Mouse (Mus musculus): ENCODE data around the gene 4930451I11Rik. TPM values are rescaled to one million over a fixed set of nuclear protein-coding genes. Genes with fewer than 3 reads are reported as not detected.

Gene 4930451I11Rik
- polyA plus RNA-seq, 1 experiment from 2014 or later = not detected

DNA sequence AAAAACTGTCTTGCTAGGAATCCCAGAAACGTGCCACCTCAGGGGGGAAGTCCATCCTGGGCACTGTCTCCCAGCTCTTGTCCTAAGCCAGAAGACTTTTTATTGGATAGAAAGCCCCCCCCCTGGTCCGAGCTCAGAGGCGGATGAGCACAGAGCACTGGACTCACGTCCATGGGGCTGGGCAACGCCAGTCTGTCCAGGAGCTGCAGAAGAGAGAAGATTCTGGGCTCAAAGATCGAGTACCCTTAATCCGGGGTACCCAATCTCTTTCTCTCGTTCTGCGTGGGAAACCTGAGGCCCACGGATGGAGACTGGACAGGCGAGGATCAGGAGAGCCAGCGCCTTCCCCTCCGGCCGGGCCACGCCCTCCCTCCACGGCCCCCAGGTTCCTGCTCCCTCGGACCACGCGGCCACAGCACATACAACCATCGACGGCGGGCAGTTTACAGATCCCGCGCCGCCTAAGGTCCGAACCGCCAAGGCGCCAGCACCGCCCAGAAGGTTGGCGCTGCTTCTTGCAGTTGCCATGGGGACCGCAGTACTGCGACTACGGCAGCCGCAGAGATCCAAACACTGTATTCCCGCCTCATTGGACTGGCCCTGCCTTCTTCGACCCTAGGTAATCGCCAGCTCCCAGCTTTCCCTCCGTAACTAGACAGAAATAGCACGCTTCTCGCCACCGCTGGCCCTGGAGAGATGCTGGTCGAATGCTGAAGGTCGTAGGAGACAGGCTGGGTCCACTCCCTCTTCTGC, 22.6 kb downstream of the 4930451I11Rik start:
- ATAC-seq (ENCODE audit: low read depth) = peak; percentile 94
- WGBS (ENCODE audit: insufficient replicate concordance) = under 1% methylated on average over 43 of the region's 43 CpGs
- H3K4me3 ChIP-seq (ENCODE audit: low read depth, low read length) = peak overlapping the region; percentile 69
- H3K27me3 ChIP-seq (ENCODE audit: control insufficient read depth, insufficient read depth, low read depth, low read length) = no peaks in the 10 kb centered on the region
- H3K36me3 ChIP-seq (ENCODE audit: control insufficient read depth, insufficient read depth) = no peaks in the 10 kb centered on the region
- peak overlapping the region; percentile 55; the same call in 1 of the 2 replicates for H3K27ac ChIP-seq (ENCODE audit: low read length)
- H3K9me3 ChIP-seq (replicated peaks; ENCODE audit: control insufficient read depth, low read length) = no peaks in the 10 kb centered on the region
- H3K4me1 ChIP-seq (ENCODE audit: control insufficient read depth, low read depth, low read length) = peaks cover 24% of the 10 kb centered on the region
- peak overlapping the region; percentile 94 for H3K4me2 ChIP-seq (ENCODE audit: low read depth, low read length)
- H3K9ac ChIP-seq (ENCODE audit: low read depth, low read length) = peak overlapping the region; percentile 74

DNA sequence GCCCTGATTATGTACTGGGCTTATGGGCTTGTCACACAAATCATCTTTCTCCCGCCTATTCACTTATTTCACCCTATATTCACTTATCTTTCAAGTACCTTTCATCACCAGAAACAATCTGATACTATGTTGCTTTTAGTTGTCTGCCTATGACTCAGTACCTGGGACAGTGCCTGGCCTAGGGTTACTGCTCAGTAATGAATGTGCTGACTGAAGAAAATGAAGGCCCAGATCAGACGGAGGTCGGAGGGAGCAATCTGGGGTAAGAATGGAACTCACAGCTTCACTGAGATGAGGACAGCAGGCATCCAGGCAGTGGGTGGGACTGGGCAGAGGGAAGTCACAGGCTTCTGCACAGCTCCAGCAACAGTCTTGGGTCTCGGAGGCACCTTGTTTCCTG, 24.0 kb downstream of the 4930451I11Rik start:
- H3K9me3 ChIP-seq (replicated peaks; ENCODE audit: control insufficient read depth, low read length) = no peaks in the 10 kb centered on the region
- no peak overlapping the region for H3K4me2 ChIP-seq (ENCODE audit: low read depth, low read length)
- H3K4me1 ChIP-seq (ENCODE audit: control insufficient read depth, low read depth, low read length) = peaks cover 24% of the 10 kb centered on the region
- H3K27me3 ChIP-seq (ENCODE audit: control insufficient read depth, insufficient read depth, low read depth, low read length) = no peaks in the 10 kb centered on the region
- no peak overlapping the region for H3K27ac ChIP-seq (ENCODE audit: low read length)
- WGBS (ENCODE audit: insufficient replicate concordance) = 72% methylated on average over 4 of the region's 4 CpGs
- no peak overlapping the region for H3K9ac ChIP-seq (ENCODE audit: low read depth, low read length)
- no peaks in the 10 kb centered on the region for H3K36me3 ChIP-seq (ENCODE audit: control insufficient read depth, insufficient read depth)
- H3K4me3 ChIP-seq (ENCODE audit: low read depth, low read length) = no peak overlapping the region
- no peak for ATAC-seq (ENCODE audit: low read depth)

- ATAC-seq (ENCODE audit: low read depth) = peak; percentile 49
- WGBS (ENCODE audit: insufficient replicate concordance) = 60% methylated on average over 6 of the region's 6 CpGs
- Histone ChIP-seq H3K36me3 (ENCODE audit: control insufficient read depth, insufficient read depth) (no peaks in the 10 kb centered on the region), H3K27me3 (ENCODE audit: control insufficient read depth, insufficient read depth, low read depth, low read length) (no peaks in the 10 kb centered on the region), H3K9ac (ENCODE audit: low read depth, low read length) (no peak overlapping the region), H3K4me3 (ENCODE audit: low read depth, low read length) (no peak overlapping the region), H3K4me1 (ENCODE audit: control insufficient read depth, low read depth, low read length) (peaks cover 24% of the 10 kb centered on the region), H3K4me2 (ENCODE audit: low read depth, low read length) (no peak overlapping the region), H3K9me3 (replicated peaks; ENCODE audit: control insufficient read depth, low read length) (no peaks in the 10 kb centered on the region), H3K27ac (ENCODE audit: low read length) (no peak overlapping the region)
Observed at GRCm38 (mm10) chr7:126806956-126807355, 24.5 kb downstream of the 4930451I11Rik start.

DNA sequence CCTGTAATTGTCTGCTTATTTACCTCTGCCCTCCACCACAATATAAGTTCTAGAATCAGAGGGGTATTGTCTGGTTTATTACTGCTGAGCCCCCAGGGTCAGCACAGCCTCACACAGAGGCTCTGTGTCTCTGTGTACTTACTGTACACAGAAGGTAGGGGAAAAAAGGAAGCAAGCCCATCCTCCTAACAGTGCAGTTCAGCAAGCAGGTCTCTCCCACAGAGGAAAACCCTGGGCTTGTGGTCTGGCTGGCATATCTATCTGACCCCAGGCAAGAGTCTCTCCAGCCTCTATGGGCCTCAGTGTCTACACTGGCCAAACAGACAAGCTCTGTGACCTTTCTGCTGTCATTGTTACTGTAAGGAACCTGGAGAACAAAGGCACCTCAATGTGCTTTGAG, 27.7 kb downstream of the 4930451I11Rik start:
- H3K27ac ChIP-seq (ENCODE audit: low read length) = no peak overlapping the region
- no peak overlapping the region for H3K4me3 ChIP-seq (ENCODE audit: low read depth, low read length)
- no peak for ATAC-seq (ENCODE audit: low read depth)
- H3K4me1 ChIP-seq (ENCODE audit: control insufficient read depth, low read depth, low read length) = peaks cover 25% of the 10 kb centered on the region
- no peaks in the 10 kb centered on the region for H3K9me3 ChIP-seq (replicated peaks; ENCODE audit: control insufficient read depth, low read length)
- H3K9ac ChIP-seq (ENCODE audit: low read depth, low read length) = no peak overlapping the region
- no peaks in the 10 kb centered on the region for H3K36me3 ChIP-seq (ENCODE audit: control insufficient read depth, insufficient read depth)
- H3K27me3 ChIP-seq (ENCODE audit: control insufficient read depth, insufficient read depth, low read depth, low read length) = no peaks in the 10 kb centered on the region
- H3K4me2 ChIP-seq (ENCODE audit: low read depth, low read length) = no peak overlapping the region

- peaks cover 25% of the 10 kb centered on the region for H3K4me1 ChIP-seq (ENCODE audit: control insufficient read depth, low read depth, low read length)
- ATAC-seq (ENCODE audit: low read depth) = no peak
Observed at GRCm38 (mm10) chr7:126803181-126803580, 28.3 kb downstream of the 4930451I11Rik start.

DNA sequence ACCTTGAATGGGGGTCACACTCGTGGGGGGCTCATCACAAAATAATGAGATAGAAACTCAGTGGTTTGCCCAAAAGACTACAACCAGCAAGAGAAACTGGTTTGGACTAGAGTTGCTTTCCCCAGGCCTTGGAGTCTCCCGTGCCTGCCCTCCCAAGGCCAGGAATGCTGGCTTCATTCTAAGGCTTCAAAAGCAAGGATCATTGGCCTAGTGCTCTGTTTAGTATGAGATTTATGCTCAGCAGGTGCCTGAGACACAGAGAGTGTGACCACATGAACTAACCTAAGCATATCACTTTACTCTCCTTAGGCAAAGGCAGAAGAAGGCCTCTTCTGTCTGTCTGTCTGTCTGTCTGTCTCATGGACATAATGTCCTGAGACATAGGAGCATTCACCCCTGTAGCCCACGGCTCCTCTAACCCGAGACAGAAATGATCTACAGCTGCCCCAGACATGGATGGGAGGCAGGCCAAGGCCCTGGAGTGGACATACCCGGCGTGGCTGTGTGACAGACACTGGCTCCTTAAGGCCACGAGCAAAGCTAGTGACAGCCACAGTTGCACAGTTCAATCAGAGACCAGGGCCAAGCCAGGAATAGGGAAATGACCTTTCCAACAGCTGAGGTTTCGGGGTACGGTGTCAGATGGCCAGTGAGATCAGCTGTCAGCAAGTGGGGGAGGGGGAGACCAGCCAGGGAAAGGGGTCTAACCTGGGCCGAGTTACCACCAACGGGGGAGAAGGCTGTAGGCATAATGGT, 29.1 kb downstream of the 4930451I11Rik start:
- WGBS (ENCODE audit: insufficient replicate concordance) = 63% methylated on average over 11 of the region's 11 CpGs
- no peak for ATAC-seq (ENCODE audit: low read depth)

More at GRCm38 (mm10) chr7:126803181-126803580, 28.3 kb downstream of the 4930451I11Rik start:
- no peaks in the 10 kb centered on the region for H3K27me3 ChIP-seq (ENCODE audit: control insufficient read depth, insufficient read depth, low read depth, low read length)
- H3K27ac ChIP-seq (ENCODE audit: low read length) = no peak overlapping the region
- H3K4me2 ChIP-seq (ENCODE audit: low read depth, low read length) = no peak overlapping the region
- no peak overlapping the region for H3K4me3 ChIP-seq (ENCODE audit: low read depth, low read length)
- H3K36me3 ChIP-seq (ENCODE audit: control insufficient read depth, insufficient read depth) = no peaks in the 10 kb centered on the region
- H3K9ac ChIP-seq (ENCODE audit: low read depth, low read length) = no peak overlapping the region
- no peaks in the 10 kb centered on the region for H3K9me3 ChIP-seq (replicated peaks; ENCODE audit: control insufficient read depth, low read length)
- 42% methylated on average over 6 of the region's 6 CpGs for WGBS (ENCODE audit: insufficient replicate concordance)

GRCm38 (mm10) chr7:126801057-126801422, 30.4 kb downstream of the 4930451I11Rik start:
- ATAC-seq (ENCODE audit: low read depth) = no peak
- H3K36me3 ChIP-seq (ENCODE audit: control insufficient read depth, insufficient read depth) = peaks cover 2% of the 10 kb centered on the region; the same call in 1 of the 2 replicates
- H3K27ac ChIP-seq (ENCODE audit: low read length) = no peak overlapping the region
- 88% methylated on average over 16 of the region's 16 CpGs for WGBS (ENCODE audit: insufficient replicate concordance)
- H3K4me2 ChIP-seq (ENCODE audit: low read depth, low read length) = no peak overlapping the region
- H3K27me3 ChIP-seq (ENCODE audit: control insufficient read depth, insufficient read depth, low read depth, low read length) = no peaks in the 10 kb centered on the region
- H3K4me1 ChIP-seq (ENCODE audit: control insufficient read depth, low read depth, low read length) = peaks cover 38% of the 10 kb centered on the region
- no peaks in the 10 kb centered on the region for H3K9me3 ChIP-seq (replicated peaks; ENCODE audit: control insufficient read depth, low read length)
- no peak overlapping the region for H3K4me3 ChIP-seq (ENCODE audit: low read depth, low read length)
- no peak overlapping the region for H3K9ac ChIP-seq (ENCODE audit: low read depth, low read length)

More for the DNA sequence above, 29.1 kb downstream of the 4930451I11Rik start:
- H3K27me3 ChIP-seq (ENCODE audit: control insufficient read depth, insufficient read depth, low read depth, low read length) = no peaks in the 10 kb centered on the region
- no peak overlapping the region for H3K27ac ChIP-seq (ENCODE audit: low read length)
- no peaks in the 10 kb centered on the region for H3K9me3 ChIP-seq (replicated peaks; ENCODE audit: control insufficient read depth, low read length)
- no peak overlapping the region for H3K4me3 ChIP-seq (ENCODE audit: low read depth, low read length)
- no peaks in the 10 kb centered on the region for H3K36me3 ChIP-seq (ENCODE audit: control insufficient read depth, insufficient read depth)
- H3K4me1 ChIP-seq (ENCODE audit: control insufficient read depth, low read depth, low read length) = peaks cover 28% of the 10 kb centered on the region
- no peak overlapping the region for H3K4me2 ChIP-seq (ENCODE audit: low read depth, low read length)
- H3K9ac ChIP-seq (ENCODE audit: low read depth, low read length) = no peak overlapping the region; the same call in 1 of the 2 replicates

GRCm38 (mm10) chr7:126800269-126801056, 31.0 kb downstream of the 4930451I11Rik start:
- WGBS (ENCODE audit: insufficient replicate concordance) = 55% methylated on average over 5 of the region's 5 CpGs
- no peak for ATAC-seq (ENCODE audit: low read depth)
- H3K4me2 ChIP-seq (ENCODE audit: low read depth, low read length) = peak overlapping the region; percentile 97

More at GRCm38 (mm10) chr7:126800269-126801056, 31.0 kb downstream of the 4930451I11Rik start:
- H3K4me1 ChIP-seq (ENCODE audit: control insufficient read depth, low read depth, low read length) = peaks cover 38% of the 10 kb centered on the region
- H3K9ac ChIP-seq (ENCODE audit: low read depth, low read length) = peak overlapping the region; percentile 73
- no peaks in the 10 kb centered on the region for H3K27me3 ChIP-seq (ENCODE audit: control insufficient read depth, insufficient read depth, low read depth, low read length)
- no peaks in the 10 kb centered on the region for H3K9me3 ChIP-seq (replicated peaks; ENCODE audit: control insufficient read depth, low read length)
- H3K4me3 ChIP-seq (ENCODE audit: low read depth, low read length) = peak overlapping the region; percentile 81
- H3K36me3 ChIP-seq (ENCODE audit: control insufficient read depth, insufficient read depth) = peaks cover 6% of the 10 kb centered on the region
- H3K27ac ChIP-seq (ENCODE audit: low read length) = peak overlapping the region; percentile 91
